ENCODE assay signal across 17 mouse cellular contexts in genomic region chr2:165797876-165798275, GRCm38 (mm10).
"Had no signal": no experiment of that assay in that cellular context is flagged by ENCODE, and none has a peak within 500 bp of the region (broad histone marks: within the 10 kb centered on the region; RNA-seq: fewer than 3 reads in every experiment).

No protein-coding gene starts in this region.

- H3K4me2 ChIP-seq: lung, embryonic 15.5 days; midbrain, embryonic 13.5 days; midbrain, embryonic 15.5 days; neural tube, embryonic 12.5 days; stomach, embryonic 15.5 days had no signal

- DNase-seq: liver, postnatal 0 days; lung, adult 2 months; lung, postnatal 14 days; lung, postnatal 36 days; right cerebral cortex, postnatal 14 days; thymus, adult 2 months; thymus, postnatal 25 days; thymus, postnatal 4 days had no signal

- H3K4me1 ChIP-seq: lung, embryonic 15.5 days; midbrain, embryonic 15.5 days; stomach, embryonic 15.5 days had no signal

- H3K9ac ChIP-seq: liver, postnatal 0 days; lung, embryonic 15.5 days; midbrain, embryonic 13.5 days; midbrain, embryonic 15.5 days; neural tube, embryonic 12.5 days; stomach, embryonic 15.5 days had no signal

- ATAC-seq: liver, postnatal 0 days; lung, postnatal 0 days; midbrain, embryonic 13.5 days; midbrain, embryonic 15.5 days had no signal

- H3K4me3 ChIP-seq: lung, embryonic 15.5 days; megakaryocyte, embryonic 14.5 days; midbrain, embryonic 13.5 days; midbrain, embryonic 15.5 days; neural tube, embryonic 12.5 days; stomach, embryonic 15.5 days had no signal

- H3K9me3 ChIP-seq: lung, embryonic 15.5 days; megakaryocyte, embryonic 14.5 days; midbrain, embryonic 13.5 days; midbrain, embryonic 15.5 days; neural tube, embryonic 12.5 days; stomach, embryonic 15.5 days had no signal

- H3K27me3 ChIP-seq: lung, embryonic 15.5 days; megakaryocyte, embryonic 14.5 days; midbrain, embryonic 13.5 days; midbrain, embryonic 15.5 days; neural tube, embryonic 12.5 days; stomach, embryonic 15.5 days had no signal

- H3K27ac ChIP-seq: lung, embryonic 15.5 days; macrophage; neural tube, embryonic 12.5 days; stomach, embryonic 15.5 days; stomach, postnatal 0 days had no signal
